Mouse (Mus musculus) intestine, embryonic 14.5 days (tissue): ENCODE measurements around the gene Srpr. TPM values are rescaled to one million over a fixed set of nuclear protein-coding genes. Genes with fewer than 3 reads are reported as not detected.

ENCODE experiments used
- ATAC-seq: fragments of 200-750 bp; cut with Nextera tagmentation; replicated peaks from 2 replicates; pipeline ENCODE4 v1.8.0; 2017; ENCODE audit warnings: low read depth, moderate number of reproducible peaks, moderate TSS enrichment, moderate library complexity; ENCODE audit not compliant: low FRiP score, low TSS enrichment
- DNase-seq: peaks from one replicate; pipeline ENCODE4 v3.0.0-alpha.2; 2018; ENCODE audit warnings: low spot score
- H3K27ac ChIP-seq: fragments of 300-500 bp; sonication (generic); 2 replicates; pipeline ENCODE4 v1.5.1; 2014; ENCODE audit warnings: low read depth, mild to moderate bottlenecking, control low read depth
- H3K27me3 ChIP-seq: fragments of 300-500 bp; sonication (generic); replicated peaks from 2 replicates; pipeline ENCODE4 v1.6.1; 2014; ENCODE audit warnings: low read length, control low read depth; ENCODE audit not compliant: control insufficient read depth, insufficient read depth
- H3K36me3 ChIP-seq: fragments of 300-500 bp; sonication (generic); 2 replicates; pipeline ENCODE4 v1.6.1; 2014; ENCODE audit warnings: low read length, control low read depth; ENCODE audit not compliant: control insufficient read depth, insufficient read depth
- H3K4me1 ChIP-seq: fragments of 300-500 bp; sonication (generic); replicated peaks from 2 replicates; pipeline ENCODE4 v1.6.1; 2014; ENCODE audit warnings: low read length, control low read depth, mixed read lengths; ENCODE audit not compliant: control insufficient read depth, insufficient read depth
- H3K4me2 ChIP-seq: fragments of 300-500 bp; sonication (generic); 2 replicates; pipeline ENCODE4 v1.6.1; 2014; ENCODE audit warnings: low read length
- H3K4me3 ChIP-seq: fragments of 300-500 bp; sonication (generic); 2 replicates; pipeline ENCODE4 v1.5.1; 2014; ENCODE audit warnings: low read depth, low read length, control low read depth, mixed read lengths
- H3K9ac ChIP-seq: fragments of 300-500 bp; sonication (generic); 2 replicates; pipeline ENCODE4 v1.6.1; 2014; ENCODE audit warnings: mild to moderate bottlenecking, low read length
- H3K9me3 ChIP-seq: fragments of 300-500 bp; sonication (generic); 2 replicates; pipeline ENCODE4 v1.6.1; 2016; ENCODE audit warnings: low read length, control low read depth; ENCODE audit not compliant: control insufficient read depth
- WGBS: fragments of 180-500 bp; shearing (Covaris S2); extraction: QIAGEN DNeasy Blood & Tissue Kit; methylation state at CpG from one replicate; pipeline ENCODE4 v1.1.7; 2014; 5-methylcytosine and 5-hydroxymethylcytosine counted together
- polyA plus RNA-seq: library from polyadenylated mRNA; unstranded; fragments of >200 nt; fragmentation: Nextera tagmentation; extraction: Ambion mirVana; gene quantifications from 2 replicates; pipeline ENCODE4 v1.2.1, GENCODE M21; 2014

Srpr gene
- polyA plus RNA-seq, 1 experiment from 2014 or later = 132 TPM

DNA sequence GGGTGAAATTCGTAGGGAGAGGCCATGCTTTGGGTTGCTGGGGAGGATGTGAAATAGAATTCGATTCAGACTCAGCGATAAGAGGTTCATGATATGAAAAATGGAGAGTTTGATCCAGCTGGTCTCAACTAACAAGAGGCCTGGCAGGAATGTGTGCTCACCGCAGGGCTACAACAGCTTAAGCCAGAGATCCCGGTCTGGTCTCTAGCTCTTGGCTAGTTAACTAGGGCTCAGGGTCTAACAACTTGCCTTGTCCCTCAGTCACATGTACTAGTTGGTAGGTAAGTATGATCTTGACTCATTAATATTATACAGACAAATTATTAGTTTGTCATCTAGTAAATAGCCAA is 82.9 kb downstream of the Srpr start:
- Histone ChIP-seq H3K9me3 (no peaks in the 10 kb centered on the region), H3K27me3 (no peaks in the 10 kb centered on the region), H3K27ac (no peak overlapping the region), H3K9ac (no peak overlapping the region), H3K4me1 (peaks cover 5% of the 10 kb centered on the region; the same call in 1 of the 2 replicates), H3K4me3 (no peak overlapping the region), H3K36me3 (peaks cover 7% of the 10 kb centered on the region; the same call in 1 of the 2 replicates), H3K4me2 (no peak overlapping the region)
- WGBS = 66% methylated on average over 5 of the region's 5 CpGs
- DNase-seq (no peak), ATAC-seq (no peak; the same call in 1 of the 2 replicates)

DNA sequence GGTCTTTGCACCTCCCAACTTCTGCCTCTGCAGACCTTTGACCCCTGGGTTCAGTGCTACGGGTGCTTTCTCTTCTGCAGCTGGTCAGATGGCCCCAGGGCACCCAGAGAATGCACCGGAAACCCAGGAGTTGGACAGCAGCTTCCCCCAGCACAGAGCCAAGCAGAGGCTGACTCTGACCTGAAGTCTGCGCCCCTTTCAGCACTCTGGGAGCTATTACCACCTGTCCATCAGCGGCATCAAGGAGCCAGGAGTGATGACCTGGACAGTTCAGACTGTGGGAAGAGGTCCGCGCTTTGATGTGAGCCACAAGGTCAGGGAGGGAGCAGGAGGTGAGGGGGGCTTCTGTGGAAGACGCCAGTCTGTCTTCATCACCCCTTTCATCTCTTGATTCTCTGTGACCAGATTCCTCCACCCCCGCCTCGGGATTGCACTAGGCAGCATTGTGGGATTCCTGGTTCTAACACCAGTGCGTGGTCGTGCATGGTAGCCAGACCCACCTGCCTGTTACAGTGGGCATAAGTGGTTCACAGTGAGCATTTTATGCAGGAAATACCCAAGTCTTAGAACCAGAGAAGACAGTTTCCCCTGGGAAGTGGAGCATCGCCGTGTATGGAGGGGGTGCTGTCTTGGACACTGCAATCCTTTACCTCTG is 83.6 kb downstream of the Srpr start:
- Histone ChIP-seq H3K36me3 (0 out of 2 replicates have a peak, but pooled peaks cover 1% of the 10 kb centered on the region), H3K27me3 (no peaks in the 10 kb centered on the region), H3K9me3 (no peaks in the 10 kb centered on the region), H3K9ac (no peak overlapping the region), H3K4me3 (no peak overlapping the region), H3K27ac (peak overlapping the region; percentile 10; the same call in 1 of the 2 replicates), H3K4me2 (no peak overlapping the region), H3K4me1 (peaks cover 5% of the 10 kb centered on the region; the same call in 1 of the 2 replicates)
- ATAC-seq (0 out of 2 replicates have a peak, but pooled peaks have one; percentile 42), DNase-seq (no peak)
- WGBS = 66% methylated on average over 13 of the region's 13 CpGs

DNA sequence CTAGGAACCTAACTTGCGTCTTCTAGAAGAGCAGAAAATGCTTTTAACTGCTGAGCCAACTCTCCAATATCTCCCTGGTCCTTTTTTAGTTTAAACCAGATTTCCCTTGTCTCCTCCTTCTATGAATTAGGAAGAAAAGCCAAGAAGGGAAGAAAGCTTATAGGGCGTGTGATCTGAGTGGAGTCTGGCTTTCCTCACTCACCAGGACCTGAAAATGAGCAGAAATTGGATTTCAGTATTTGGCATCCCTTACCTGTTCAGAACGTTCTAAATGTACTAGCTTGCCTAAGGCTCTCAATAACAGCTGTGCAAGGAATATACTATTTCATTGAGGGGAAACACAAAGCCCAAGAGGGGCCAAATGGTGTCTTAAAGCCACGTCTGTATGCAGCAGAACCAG is 84.4 kb downstream of the Srpr start:
- H3K9ac ChIP-seq = no peak overlapping the region
- peaks cover 5% of the 10 kb centered on the region; the same call in 1 of the 2 replicates for H3K4me1 ChIP-seq
- H3K4me3 ChIP-seq = no peak overlapping the region
- no peak overlapping the region for H3K4me2 ChIP-seq
- no peak for DNase-seq
- no peaks in the 10 kb centered on the region for H3K27me3 ChIP-seq
- no peak for ATAC-seq
- H3K36me3 ChIP-seq = no peaks in the 10 kb centered on the region
- H3K9me3 ChIP-seq = no peaks in the 10 kb centered on the region
- no peak overlapping the region; the same call in 1 of the 2 replicates for H3K27ac ChIP-seq
- 69% methylated on average over 4 of the region's 4 CpGs for whole genome bisulfite sequencing

DNA sequence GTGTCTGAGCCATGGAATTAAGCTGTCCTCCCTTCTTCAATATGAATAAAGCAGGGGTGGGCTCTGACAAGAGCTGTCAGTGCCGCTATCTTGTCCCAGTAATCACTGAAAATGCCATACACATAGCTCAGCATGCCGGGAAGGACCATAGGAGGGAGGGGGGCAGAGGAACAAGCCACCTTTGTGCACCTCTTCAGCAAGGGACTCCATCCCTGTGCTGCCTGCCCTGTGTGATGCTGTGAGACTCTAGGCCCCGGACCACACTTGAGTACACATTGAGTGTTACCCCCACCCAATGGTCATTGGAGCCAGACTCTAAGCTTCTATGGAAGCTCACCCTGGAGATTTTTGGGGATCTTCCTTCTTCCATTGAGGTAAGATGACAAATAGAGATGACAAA is 86.4 kb downstream of the Srpr start:
- 94% methylated on average over 3 of the region's 3 CpGs for WGBS
- ATAC-seq (no peak), DNase-seq (peak; percentile 41)
- no peaks in the 10 kb centered on the region for H3K9me3 ChIP-seq
- H3K4me1 ChIP-seq = peaks cover 5% of the 10 kb centered on the region; the same call in 1 of the 2 replicates
- H3K4me2 ChIP-seq = no peak overlapping the region
- no peaks in the 10 kb centered on the region for H3K27me3 ChIP-seq
- H3K27ac ChIP-seq = no peak overlapping the region
- no peak overlapping the region for H3K9ac ChIP-seq
- H3K36me3 ChIP-seq = no peaks in the 10 kb centered on the region
- no peak overlapping the region for H3K4me3 ChIP-seq

DNA sequence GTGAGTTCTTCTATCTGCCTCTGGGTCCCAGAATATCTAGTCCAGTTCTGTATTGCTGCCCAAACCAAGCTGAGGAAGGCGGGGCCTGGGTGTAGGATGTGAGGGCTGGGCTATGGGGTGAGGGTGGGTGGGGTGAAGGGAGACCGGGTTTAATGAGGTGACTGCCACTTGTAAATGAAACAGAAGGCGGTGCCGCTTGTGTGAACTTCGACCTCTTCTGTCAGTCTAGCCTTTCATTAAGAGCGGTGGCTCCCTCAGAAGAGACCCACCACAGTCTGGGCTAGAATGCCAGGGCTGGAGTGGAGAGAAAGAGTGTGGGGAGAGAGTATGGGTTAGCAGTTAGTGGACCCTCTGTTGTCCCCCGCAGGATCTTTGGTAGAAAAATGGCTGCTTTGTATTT is 90.0 kb downstream of the Srpr start:
- H3K4me3 ChIP-seq = no peak overlapping the region
- no peak overlapping the region for H3K27ac ChIP-seq
- H3K4me2 ChIP-seq = no peak overlapping the region

DNA sequence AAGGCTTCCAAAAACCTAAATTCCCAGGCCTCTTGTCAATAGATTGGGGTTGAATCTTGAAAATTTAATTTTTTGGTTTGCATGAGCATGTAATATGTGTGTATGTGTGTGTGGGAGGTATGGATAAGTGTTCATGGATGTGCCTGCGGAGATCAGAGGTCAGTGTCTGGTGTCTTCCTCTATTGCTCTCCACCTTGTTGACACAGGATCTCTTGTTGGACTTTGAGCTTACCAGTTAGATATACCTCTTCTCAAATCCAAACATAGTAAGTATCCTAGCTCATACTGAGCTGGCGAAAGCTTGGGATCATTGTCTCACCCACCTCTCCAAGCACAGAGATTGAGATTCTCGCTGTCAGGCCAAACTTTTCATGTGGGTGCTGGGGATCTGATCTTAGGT is 90.4 kb downstream of the Srpr start:
- H3K9me3 ChIP-seq = no peaks in the 10 kb centered on the region
- H3K27ac ChIP-seq = no peak overlapping the region
- ATAC-seq = no peak
- H3K4me2 ChIP-seq = no peak overlapping the region
- H3K9ac ChIP-seq = no peak overlapping the region
- no peaks in the 10 kb centered on the region for H3K4me1 ChIP-seq
- H3K4me3 ChIP-seq = no peak overlapping the region
- no peaks in the 10 kb centered on the region for H3K27me3 ChIP-seq
- no peak for DNase-seq
- no peaks in the 10 kb centered on the region for H3K36me3 ChIP-seq
- WGBS = 78% methylated on average over 3 of the region's 3 CpGs

More for the DNA sequence above, 90.0 kb downstream of the Srpr start:
- Histone ChIP-seq H3K4me1 (no peaks in the 10 kb centered on the region), H3K9me3 (no peaks in the 10 kb centered on the region), H3K36me3 (no peaks in the 10 kb centered on the region), H3K27me3 (no peaks in the 10 kb centered on the region), H3K9ac (no peak overlapping the region)
- 0 out of 2 replicates have a peak, but pooled peaks have one; percentile 56 for ATAC-seq
- 38% methylated on average over 7 of the region's 7 CpGs for WGBS
- DNase-seq = peak; percentile 42

DNA sequence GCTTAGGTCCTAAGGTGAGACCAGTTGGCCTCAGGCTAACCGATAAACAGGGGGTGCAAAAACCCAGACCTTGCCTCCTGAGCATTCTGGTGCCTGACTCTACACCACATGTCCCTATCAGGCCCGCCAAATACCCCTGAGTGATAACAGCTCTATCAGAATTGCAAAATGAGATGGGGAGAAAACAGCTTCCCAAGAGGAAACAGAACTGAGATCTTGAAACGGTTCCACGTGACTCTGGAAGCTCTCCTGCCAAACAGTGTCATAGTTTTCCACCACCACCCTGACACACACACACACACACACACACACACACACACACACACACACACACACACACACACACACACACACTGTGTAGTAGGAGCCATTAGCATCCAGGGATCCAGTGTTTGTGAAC is 90.9 kb downstream of the Srpr start:
- Histone ChIP-seq H3K4me1 (no peaks in the 10 kb centered on the region), H3K9ac (no peak overlapping the region), H3K4me3 (no peak overlapping the region), H3K9me3 (no peaks in the 10 kb centered on the region), H3K27ac (no peak overlapping the region), H3K27me3 (no peaks in the 10 kb centered on the region), H3K36me3 (no peaks in the 10 kb centered on the region), H3K4me2 (no peak overlapping the region)
- no peak for ATAC-seq
- WGBS = 71% methylated on average over 4 of the region's 4 CpGs
- no peak for DNase-seq

DNA sequence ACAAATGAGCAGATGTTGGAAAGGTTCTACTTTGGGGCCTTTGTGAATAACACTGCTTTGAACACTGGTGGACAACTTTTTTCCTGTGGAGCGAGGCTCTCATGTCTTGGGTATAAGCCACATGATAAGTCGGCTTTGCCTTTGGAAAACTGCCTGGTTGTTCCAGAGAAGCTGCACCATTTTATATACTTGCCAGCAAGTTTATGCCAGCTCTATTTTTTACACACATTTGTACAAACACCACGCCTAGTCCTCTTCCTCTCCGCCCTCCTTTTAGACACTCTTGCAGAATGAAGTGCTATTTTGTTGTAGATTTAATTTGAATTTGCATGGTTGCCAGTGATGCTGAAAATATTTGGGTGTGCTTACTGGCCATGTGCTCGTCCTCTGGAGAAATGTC is 93.5 kb downstream of the Srpr start:
- no peaks in the 10 kb centered on the region for H3K4me1 ChIP-seq
- no peak overlapping the region for H3K4me3 ChIP-seq
- no peak overlapping the region for H3K9ac ChIP-seq
- DNase-seq (no peak), ATAC-seq (no peak)
- no peak overlapping the region for H3K4me2 ChIP-seq
- H3K27ac ChIP-seq = no peak overlapping the region
- WGBS = 79% methylated on average over 5 of the region's 5 CpGs
- H3K9me3 ChIP-seq = no peaks in the 10 kb centered on the region; the same call in 1 of the 2 replicates
- no peaks in the 10 kb centered on the region for H3K27me3 ChIP-seq
- H3K36me3 ChIP-seq = no peaks in the 10 kb centered on the region
